Mouse (Mus musculus) ES-Bruce4 (cell line): ENCODE results near the gene Dok5. TPM values are rescaled to one million over a fixed set of nuclear protein-coding genes. Genes with fewer than 3 reads are reported as not detected.

Source experiments
- H3K27ac ChIP-seq: 2 replicates; pipeline ENCODE4 v1.5.1; 2012; ENCODE audit warnings: low read length, inconsistent platforms; ENCODE audit not compliant: insufficient read depth
- H3K27me3 ChIP-seq: 2 replicates; pipeline ENCODE4 v1.6.1; 2012; ENCODE audit warnings: mild to moderate bottlenecking, low read length, inconsistent platforms; ENCODE audit not compliant: control insufficient read depth, poor library complexity, insufficient read depth, severe bottlenecking
- H3K36me3 ChIP-seq: 2 replicates; pipeline ENCODE4 v1.6.1; 2012; ENCODE audit warnings: inconsistent platforms, mild to moderate bottlenecking, low read length, moderate library complexity; ENCODE audit not compliant: control insufficient read depth, poor library complexity, insufficient read depth, severe bottlenecking
- H3K4me1 ChIP-seq: one replicate; pipeline ENCODE4 v1.8.1; 2011; ENCODE audit warnings: low read length; ENCODE audit not compliant: control insufficient read depth, insufficient read depth
- H3K4me3 ChIP-seq: 2 replicates; pipeline ENCODE4 v1.5.1; 2011; ENCODE audit warnings: low read depth, mild to moderate bottlenecking, low read length
- H3K9ac ChIP-seq: 2 replicates; pipeline ENCODE4 v1.6.1; 2012; ENCODE audit warnings: low read depth, mild to moderate bottlenecking, inconsistent platforms; ENCODE audit not compliant: poor library complexity, severe bottlenecking
- H3K9me3 ChIP-seq: replicated peaks from 2 replicates; pipeline ENCODE4 v1.6.1; 2012; ENCODE audit warnings: mild to moderate bottlenecking, low read length, inconsistent platforms; ENCODE audit not compliant: control insufficient read depth, poor library complexity, insufficient read depth, severe bottlenecking
- CTCF ChIP-seq: IDR thresholded peaks from one replicate; pipeline ENCODE4 v1.8.1; 2011; ENCODE audit warnings: low read depth, low read length
- EP300 ChIP-seq: IDR thresholded peaks from 2 replicates; pipeline ENCODE4 v1.6.1; 2011; ENCODE audit warnings: low read depth, low read length; ENCODE audit not compliant: insufficient read depth
- POLR2A ChIP-seq: IDR thresholded peaks from one replicate; pipeline ENCODE4 v1.8.1; 2011; ENCODE audit warnings: low read length; ENCODE audit not compliant: insufficient read depth
- polyA plus RNA-seq: library from polyadenylated mRNA; stranded (reverse); fragments of >200 nt; gene quantifications from 2 replicates; pipeline ENCODE4 v1.2.4, GENCODE M21; 2011; ENCODE audit warnings: low read depth; ENCODE audit not compliant: missing spikeins, insufficient read depth, insufficient read length

The Dok5 gene
- polyA plus RNA-seq, 1 experiment = 1.4 TPM

GRCm38 (mm10) chr2:170850058-170850457, 118.5 kb downstream of the Dok5 start:
- Histone ChIP-seq H3K4me3 (no peak overlapping the region), H3K36me3 (no peaks in the 10 kb centered on the region), H3K9me3 (no peaks in the 10 kb centered on the region; the same call in 1 of the 2 replicates), H3K27ac (no peak overlapping the region), H3K27me3 (no peaks in the 10 kb centered on the region), H3K9ac (no peak overlapping the region), H3K4me1 (no peaks in the 10 kb centered on the region)
- TF ChIP-seq CTCF (peak; percentile 20), EP300 (no peak)

- TF ChIP-seq POLR2A (no peak), EP300 (no peak), CTCF (no peak)
Observed at GRCm38 (mm10) chr2:170852337-170852736, 120.7 kb downstream of the Dok5 start.

GRCm38 (mm10) chr2:170855210-170855609, 123.6 kb downstream of the Dok5 start:
- H3K4me1 ChIP-seq = no peaks in the 10 kb centered on the region
- no peaks in the 10 kb centered on the region; the same call in 1 of the 2 replicates for H3K9me3 ChIP-seq
- no peak overlapping the region for H3K9ac ChIP-seq
- no peak overlapping the region for H3K4me3 ChIP-seq
- TF ChIP-seq CTCF (no peak), POLR2A (no peak), EP300 (no peak)
- no peaks in the 10 kb centered on the region for H3K27me3 ChIP-seq
- H3K27ac ChIP-seq = no peak overlapping the region
- H3K36me3 ChIP-seq = no peaks in the 10 kb centered on the region

More at GRCm38 (mm10) chr2:170852337-170852736, 120.7 kb downstream of the Dok5 start:
- Histone ChIP-seq H3K9me3 (no peaks in the 10 kb centered on the region; the same call in 1 of the 2 replicates), H3K27me3 (no peaks in the 10 kb centered on the region), H3K4me1 (no peaks in the 10 kb centered on the region), H3K9ac (no peak overlapping the region), H3K36me3 (no peaks in the 10 kb centered on the region), H3K4me3 (no peak overlapping the region), H3K27ac (no peak overlapping the region)

GRCm38 (mm10) chr2:170856085-170856484, 124.5 kb downstream of the Dok5 start:
- Histone ChIP-seq H3K4me1 (no peaks in the 10 kb centered on the region), H3K27ac (no peak overlapping the region), H3K9ac (no peak overlapping the region), H3K36me3 (no peaks in the 10 kb centered on the region), H3K4me3 (no peak overlapping the region), H3K9me3 (no peaks in the 10 kb centered on the region), H3K27me3 (no peaks in the 10 kb centered on the region)
- no peak for TF ChIP-seq POLR2A
- TF ChIP-seq EP300 = no peak
- TF ChIP-seq CTCF = no peak

- H3K9me3 ChIP-seq = no peaks in the 10 kb centered on the region
- no peak overlapping the region for H3K4me3 ChIP-seq
- no peak overlapping the region for H3K9ac ChIP-seq
- H3K27ac ChIP-seq = no peak overlapping the region
- H3K36me3 ChIP-seq = no peaks in the 10 kb centered on the region
- no peak for TF ChIP-seq EP300
- TF ChIP-seq CTCF = no peak
- TF ChIP-seq POLR2A = no peak
- H3K27me3 ChIP-seq = no peaks in the 10 kb centered on the region
- H3K4me1 ChIP-seq = no peaks in the 10 kb centered on the region
Observed at GRCm38 (mm10) chr2:170857507-170857906, 125.9 kb downstream of the Dok5 start.

GRCm38 (mm10) chr2:170858640-170859039, 127.0 kb downstream of the Dok5 start:
- Histone ChIP-seq H3K9me3 (no peaks in the 10 kb centered on the region), H3K4me3 (no peak overlapping the region), H3K4me1 (no peaks in the 10 kb centered on the region), H3K36me3 (no peaks in the 10 kb centered on the region), H3K27ac (no peak overlapping the region), H3K27me3 (no peaks in the 10 kb centered on the region), H3K9ac (no peak overlapping the region)
- no peak for TF ChIP-seq POLR2A
- no peak for TF ChIP-seq EP300
- no peak for TF ChIP-seq CTCF

GRCm38 (mm10) chr2:170860576-170860975, 129.0 kb downstream of the Dok5 start:
- Histone ChIP-seq H3K4me3 (no peak overlapping the region), H3K9ac (no peak overlapping the region), H3K36me3 (no peaks in the 10 kb centered on the region), H3K27ac (no peak overlapping the region), H3K27me3 (no peaks in the 10 kb centered on the region), H3K9me3 (no peaks in the 10 kb centered on the region), H3K4me1 (no peaks in the 10 kb centered on the region)
- TF ChIP-seq EP300 (no peak), CTCF (peak; percentile 74)
